Mouse (Mus musculus): ENCODE results near the gene Dpf1.

- TF ChIP-seq CTCF (IDR thresholded peaks at IDR 0.05; ENCODE audit: low read depth, low read length) (no peak), POLR2A (IDR thresholded peaks at IDR 0.05; ENCODE audit: extremely low read depth, insufficient read depth, low read length) (no peak)
Measured at GRCm38 (mm10) chr7:29313051-29313450, 9.3 kb downstream of the Dpf1 start.

Data from liver, adult 2 months (tissue).